Mouse (Mus musculus) inflammation-experienced regulatory T-cells, adult 6 months (primary cell): ENCODE measurements around the gene Ctag2. TPM values are rescaled to one million over a fixed set of nuclear protein-coding genes. Genes with fewer than 3 reads are reported as not detected.

Experiments
- ATAC-seq: one replicate; pipeline ENCODE4 v1.8.0; 2017
- polyA plus RNA-seq, 3 experiments: library from polyadenylated mRNA; unstranded; fragments of 100-300 nt; shearing (Covaris generic); gene quantifications; one replicate each; pipeline ENCODE4 v1.2.1; 2017

Ctag2 gene
- not detected for polyA plus RNA-seq

- ATAC-seq: no peak
Observed at GRCm38 (mm10) chrX:65047344-65047743, at the start of gene Ctag2. Ctag2 (plus strand) TSS chrX:65047644.
